Mouse (Mus musculus): ENCODE results near the gene Fam227a. TPM values are rescaled to one million over a fixed set of nuclear protein-coding genes. Genes with fewer than 3 reads are reported as not detected.
"Not testable (repeated sequence)": the region's sequence is repeated elsewhere in the genome, so short reads cannot be mapped to it uniquely, and the experiment has no call there.

The Fam227a gene
- polyA plus RNA-seq, 1 experiment from 2014 or later: 1.3 TPM

DNA sequence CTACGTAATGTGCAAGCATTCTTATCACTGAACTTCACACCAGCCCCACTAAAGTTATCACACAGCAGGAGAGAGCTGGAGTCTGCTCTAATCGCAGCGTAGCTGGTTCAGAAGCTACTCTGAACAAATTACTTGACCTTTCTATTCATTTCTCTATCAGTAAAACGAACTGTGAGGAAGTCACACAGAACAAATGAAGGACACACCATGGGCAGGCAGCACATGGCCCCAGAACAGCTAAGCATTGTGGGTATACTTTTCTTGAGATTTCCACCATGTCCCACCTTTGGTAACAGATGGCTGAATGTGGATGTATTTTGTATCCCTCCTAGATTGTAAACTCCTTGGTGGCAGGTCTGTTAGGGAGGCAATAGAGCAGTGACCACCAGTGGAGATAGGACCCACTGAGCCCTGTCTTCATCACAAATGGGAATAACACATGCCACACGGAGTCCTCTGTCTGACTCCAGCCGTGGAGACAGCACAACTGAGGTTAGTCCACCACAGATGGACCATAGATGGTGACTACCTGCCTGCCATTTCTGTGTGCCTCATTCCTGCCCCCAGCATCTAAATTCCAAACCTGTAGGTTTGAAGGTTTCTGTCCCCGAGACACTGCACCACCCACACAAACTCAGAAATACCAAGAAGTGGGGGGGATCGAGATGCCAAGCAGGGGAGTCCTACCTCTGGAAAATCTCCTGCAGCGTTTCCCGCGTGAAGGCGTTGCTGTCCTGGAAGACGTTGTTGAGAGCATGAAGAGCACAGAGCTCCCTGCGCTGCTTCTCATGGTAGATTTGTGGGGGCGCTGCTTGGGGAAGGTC, 27.5 kb upstream of the Fam227a start:
- WGBS: 13% methylated on average over 15 of the region's 15 CpGs
- no peaks in the 10 kb centered on the region for H3K27me3 ChIP-seq (replicated peaks; ENCODE audit: control insufficient read depth, insufficient read depth, low read length)
- ATAC-seq (replicated peaks; ENCODE audit: low FRiP score, low TSS enrichment, low read depth) (no peak), DNase-seq (ENCODE audit: low spot score) (no peak)
- no peak overlapping the region for H3K27ac ChIP-seq (ENCODE audit: low read depth)
- 0 out of 2 replicates have a peak, but pooled peaks cover 4% of the 10 kb centered on the region for H3K36me3 ChIP-seq (ENCODE audit: control insufficient read depth, insufficient read depth, low read length)
- H3K4me2 ChIP-seq (ENCODE audit: low read length): peak overlapping the region; percentile 73
- H3K4me1 ChIP-seq (replicated peaks; ENCODE audit: control insufficient read depth, insufficient read depth, low read length): peaks cover 42% of the 10 kb centered on the region
- no peaks in the 10 kb centered on the region for H3K9me3 ChIP-seq (ENCODE audit: control insufficient read depth, low read length)
- peak overlapping the region; percentile 72 for H3K4me3 ChIP-seq (ENCODE audit: low read depth, low read length)
- H3K9ac ChIP-seq (ENCODE audit: low read length): peak overlapping the region; percentile 78

DNA sequence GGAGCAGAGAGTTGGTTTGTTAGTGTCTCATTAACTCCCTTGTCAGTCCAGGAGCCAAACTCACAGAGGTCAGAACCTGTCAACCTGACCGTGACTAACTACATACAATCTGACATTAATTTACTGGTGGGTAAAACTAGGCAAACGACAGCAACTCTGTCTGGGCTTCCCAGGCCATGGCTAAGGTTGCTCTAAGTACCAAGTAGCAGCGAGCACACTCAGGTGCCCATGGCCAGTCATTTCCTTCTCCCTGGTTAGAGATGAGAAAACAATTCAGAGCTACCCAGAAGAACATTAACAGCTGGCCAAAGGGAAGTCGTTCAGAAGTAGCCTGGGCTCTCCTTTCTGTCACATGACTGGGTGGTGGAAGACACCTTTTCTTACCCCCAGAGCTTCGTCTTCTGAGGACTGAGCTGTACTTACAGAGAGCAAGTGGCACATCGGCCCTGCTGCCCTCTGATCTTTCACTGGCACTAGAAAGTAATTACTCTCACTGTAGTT, 26.4 kb upstream of the Fam227a start:
- no peak overlapping the region for H3K27ac ChIP-seq (ENCODE audit: low read depth)

DNA sequence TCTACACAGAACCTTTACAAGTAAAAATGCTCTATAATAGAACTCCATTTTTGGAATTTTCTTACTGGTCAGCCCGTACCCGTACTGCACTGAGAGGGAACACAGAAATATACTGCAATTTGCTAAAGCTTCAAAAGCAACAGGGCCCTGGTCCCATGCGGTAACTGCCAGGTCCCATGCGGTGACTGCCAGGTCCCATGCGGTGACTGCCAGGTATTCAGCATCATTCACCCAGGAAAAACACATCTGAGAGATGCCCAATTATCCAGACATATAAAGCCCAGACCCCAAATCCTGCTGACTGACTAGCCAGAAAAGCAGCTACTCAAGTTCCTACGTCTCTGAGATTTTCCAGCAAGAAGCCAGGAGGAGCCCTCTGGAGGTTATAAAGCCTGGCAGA, 25.9 kb upstream of the Fam227a start:
- H3K27ac ChIP-seq (ENCODE audit: low read depth): no peak overlapping the region

More for the DNA sequence above, 26.4 kb upstream of the Fam227a start:
- Histone ChIP-seq H3K36me3 (ENCODE audit: control insufficient read depth, insufficient read depth, low read length) (0 out of 2 replicates have a peak, but pooled peaks cover 4% of the 10 kb centered on the region), H3K4me2 (ENCODE audit: low read length) (peak overlapping the region; percentile 73), H3K9ac (ENCODE audit: low read length) (peak overlapping the region; percentile 78), H3K4me3 (ENCODE audit: low read depth, low read length) (peak overlapping the region; percentile 72), H3K4me1 (replicated peaks; ENCODE audit: control insufficient read depth, insufficient read depth, low read length) (peaks cover 42% of the 10 kb centered on the region), H3K27me3 (replicated peaks; ENCODE audit: control insufficient read depth, insufficient read depth, low read length) (no peaks in the 10 kb centered on the region), H3K9me3 (ENCODE audit: control insufficient read depth, low read length) (no peaks in the 10 kb centered on the region)
- 29% methylated on average over 6 of the region's 6 CpGs for WGBS
- DNase-seq (ENCODE audit: low spot score) (no peak), ATAC-seq (replicated peaks; ENCODE audit: low FRiP score, low TSS enrichment, low read depth) (no peak)

DNA sequence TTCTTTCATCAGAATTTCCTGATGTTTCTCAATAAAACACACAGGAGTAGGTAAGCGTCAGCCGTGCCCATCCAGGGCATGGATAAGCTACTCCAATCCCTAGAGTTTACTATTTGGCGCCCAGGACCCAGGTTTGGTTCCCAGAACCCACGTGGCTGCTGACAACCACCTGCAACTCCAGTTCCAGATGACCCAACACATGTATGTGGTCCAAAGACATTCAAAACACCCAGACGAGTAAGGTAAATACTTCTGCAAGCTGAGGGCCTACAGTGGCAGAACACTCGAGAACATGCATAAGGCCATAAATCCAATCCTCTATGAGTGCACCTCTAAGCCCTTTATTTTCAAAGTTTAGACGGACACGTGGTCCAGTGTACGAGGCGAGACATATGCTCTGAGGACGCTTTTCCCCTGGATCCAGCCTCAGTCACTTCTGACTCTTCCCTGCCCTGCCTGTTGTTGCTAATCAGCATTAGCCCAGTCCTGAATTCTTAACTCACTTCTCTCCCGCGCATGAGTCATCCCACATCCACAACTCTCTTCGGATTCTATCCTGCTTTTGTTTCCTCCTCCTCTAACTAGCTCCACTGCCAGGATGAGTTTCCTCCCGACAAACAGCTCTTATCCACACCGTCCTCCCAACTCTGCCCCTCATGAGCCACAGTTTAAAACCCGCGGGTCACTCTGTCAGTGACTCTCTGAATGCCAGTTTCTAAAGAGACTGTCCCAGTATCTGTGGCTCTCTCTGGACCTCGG, 25.1 kb upstream of the Fam227a start:
- DNase-seq (ENCODE audit: low spot score) (no peak), ATAC-seq (replicated peaks; ENCODE audit: low FRiP score, low TSS enrichment, low read depth) (no peak)
- Histone ChIP-seq H3K27ac (ENCODE audit: low read depth) (no peak overlapping the region), H3K27me3 (replicated peaks; ENCODE audit: control insufficient read depth, insufficient read depth, low read length) (no peaks in the 10 kb centered on the region), H3K4me3 (ENCODE audit: low read depth, low read length) (0 out of 2 replicates have a peak overlapping the region, but pooled peaks have one; percentile 72), H3K36me3 (ENCODE audit: control insufficient read depth, insufficient read depth, low read length) (0 out of 2 replicates have a peak, but pooled peaks cover 4% of the 10 kb centered on the region), H3K9ac (ENCODE audit: low read length) (no peak overlapping the region), H3K4me1 (replicated peaks; ENCODE audit: control insufficient read depth, insufficient read depth, low read length) (peaks cover 42% of the 10 kb centered on the region), H3K4me2 (ENCODE audit: low read length) (peak overlapping the region; percentile 73), H3K9me3 (ENCODE audit: control insufficient read depth, low read length) (no peaks in the 10 kb centered on the region)
- 65% methylated on average over 19 of the region's 19 CpGs for WGBS

More for the DNA sequence above, 25.9 kb upstream of the Fam227a start:
- Histone ChIP-seq H3K4me1 (replicated peaks; ENCODE audit: control insufficient read depth, insufficient read depth, low read length) (peaks cover 42% of the 10 kb centered on the region), H3K4me2 (ENCODE audit: low read length) (peak overlapping the region; percentile 73), H3K9ac (ENCODE audit: low read length) (0 out of 2 replicates have a peak overlapping the region, but pooled peaks have one; percentile 78), H3K9me3 (ENCODE audit: control insufficient read depth, low read length) (no peaks in the 10 kb centered on the region), H3K27me3 (replicated peaks; ENCODE audit: control insufficient read depth, insufficient read depth, low read length) (no peaks in the 10 kb centered on the region), H3K4me3 (ENCODE audit: low read depth, low read length) (peak overlapping the region; percentile 72; the same call in 1 of the 2 replicates), H3K36me3 (ENCODE audit: control insufficient read depth, insufficient read depth, low read length) (0 out of 2 replicates have a peak, but pooled peaks cover 4% of the 10 kb centered on the region)
- no peak for DNase-seq (ENCODE audit: low spot score)
- 84% methylated on average over 6 of the region's 6 CpGs for WGBS
- no peak for ATAC-seq (replicated peaks; ENCODE audit: low FRiP score, low TSS enrichment, low read depth)

DNA sequence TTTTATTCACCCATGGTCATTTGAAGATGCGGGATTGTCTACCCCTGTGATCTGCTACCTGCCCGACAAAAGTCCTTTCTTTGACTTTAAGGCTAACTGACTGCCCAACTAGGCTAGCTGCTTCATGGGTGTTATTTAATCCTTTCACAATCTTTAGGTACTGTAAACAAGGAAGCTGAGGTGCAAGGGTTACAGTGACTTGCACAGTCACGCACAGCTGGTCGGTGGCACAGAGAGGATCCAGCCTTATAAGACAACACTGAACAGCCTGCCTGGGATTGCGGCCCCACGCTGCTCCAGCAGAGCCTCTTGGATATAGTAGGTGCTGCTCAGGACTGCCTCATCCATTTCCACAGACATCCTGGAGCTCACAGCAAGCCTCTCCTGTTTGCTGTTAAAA, 24.4 kb upstream of the Fam227a start:
- no peak for DNase-seq (ENCODE audit: low spot score)
- no peak for ATAC-seq (replicated peaks; ENCODE audit: low FRiP score, low TSS enrichment, low read depth)
- H3K9ac ChIP-seq (ENCODE audit: low read length): no peak overlapping the region
- H3K9me3 ChIP-seq (ENCODE audit: control insufficient read depth, low read length): no peaks in the 10 kb centered on the region
- H3K27ac ChIP-seq (ENCODE audit: low read depth): no peak overlapping the region
- H3K4me1 ChIP-seq (replicated peaks; ENCODE audit: control insufficient read depth, insufficient read depth, low read length): peaks cover 37% of the 10 kb centered on the region
- WGBS: 77% methylated on average over 6 of the region's 6 CpGs
- no peaks in the 10 kb centered on the region for H3K27me3 ChIP-seq (replicated peaks; ENCODE audit: control insufficient read depth, insufficient read depth, low read length)
- 0 out of 2 replicates have a peak, but pooled peaks cover 4% of the 10 kb centered on the region for H3K36me3 ChIP-seq (ENCODE audit: control insufficient read depth, insufficient read depth, low read length)
- no peak overlapping the region for H3K4me3 ChIP-seq (ENCODE audit: low read depth, low read length)
- H3K4me2 ChIP-seq (ENCODE audit: low read length): no peak overlapping the region

DNA sequence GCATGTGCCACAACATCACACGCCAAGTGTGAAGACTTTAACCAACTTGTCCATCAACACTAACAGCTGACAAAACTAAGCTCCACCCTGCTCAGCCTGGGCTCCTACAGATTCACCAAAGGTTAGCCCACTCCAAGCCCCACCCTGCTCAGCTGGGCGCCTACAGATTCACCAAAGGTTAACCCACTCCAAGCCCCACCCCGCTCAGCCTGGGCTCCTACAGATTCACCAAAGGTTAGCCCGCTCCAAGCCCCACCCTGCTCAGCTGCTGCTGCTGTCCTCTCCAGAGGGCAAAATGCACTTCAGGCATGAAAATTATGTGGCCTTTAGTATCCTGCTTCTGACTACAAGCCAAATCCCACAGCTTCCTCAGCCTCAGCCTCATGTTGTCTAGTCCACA, 23.2 kb upstream of the Fam227a start:
- H3K9me3 ChIP-seq (ENCODE audit: control insufficient read depth, low read length): no peaks in the 10 kb centered on the region
- no peak for ATAC-seq (replicated peaks; ENCODE audit: low FRiP score, low TSS enrichment, low read depth)
- WGBS: 90% methylated on average over 4 of the region's 4 CpGs
- H3K27me3 ChIP-seq (replicated peaks; ENCODE audit: control insufficient read depth, insufficient read depth, low read length): no peaks in the 10 kb centered on the region
- DNase-seq (ENCODE audit: low spot score): no peak
- H3K4me2 ChIP-seq (ENCODE audit: low read length): no peak overlapping the region
- H3K36me3 ChIP-seq (ENCODE audit: control insufficient read depth, insufficient read depth, low read length): 0 out of 2 replicates have a peak, but pooled peaks cover 7% of the 10 kb centered on the region
- H3K9ac ChIP-seq (ENCODE audit: low read length): no peak overlapping the region
- no peak overlapping the region for H3K4me3 ChIP-seq (ENCODE audit: low read depth, low read length)
- peaks cover 37% of the 10 kb centered on the region for H3K4me1 ChIP-seq (replicated peaks; ENCODE audit: control insufficient read depth, insufficient read depth, low read length)
- H3K27ac ChIP-seq (ENCODE audit: low read depth): no peak overlapping the region

DNA sequence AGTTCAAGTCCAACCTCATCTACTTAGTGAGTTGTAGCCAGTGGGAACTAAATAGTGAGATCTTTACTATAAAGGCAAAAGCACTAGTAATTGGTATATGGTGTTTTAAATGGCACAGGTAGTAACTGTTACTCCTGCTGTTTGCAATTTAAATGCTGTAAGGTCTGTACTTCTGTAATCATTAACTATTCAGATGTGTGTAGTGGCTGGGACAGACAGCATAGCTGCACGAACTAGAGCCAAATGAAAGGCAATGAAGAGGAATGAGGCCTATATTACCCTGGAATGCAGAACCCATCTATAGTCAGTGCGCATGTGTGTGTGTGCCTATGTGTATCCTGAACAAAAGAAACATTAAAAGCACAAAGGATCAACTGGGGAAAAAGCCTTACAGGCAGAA, 19.2 kb upstream of the Fam227a start:
- no peak overlapping the region for H3K4me3 ChIP-seq (ENCODE audit: low read depth, low read length)
- DNase-seq (ENCODE audit: low spot score): no peak
- no peaks in the 10 kb centered on the region for H3K9me3 ChIP-seq (ENCODE audit: control insufficient read depth, low read length)
- no peak overlapping the region for H3K27ac ChIP-seq (ENCODE audit: low read depth)
- H3K4me1 ChIP-seq (replicated peaks; ENCODE audit: control insufficient read depth, insufficient read depth, low read length): peaks cover 3% of the 10 kb centered on the region; the same call in 1 of the 2 replicates
- H3K9ac ChIP-seq (ENCODE audit: low read length): no peak overlapping the region
- no peak for ATAC-seq (replicated peaks; ENCODE audit: low FRiP score, low TSS enrichment, low read depth)
- no peaks in the 10 kb centered on the region for H3K27me3 ChIP-seq (replicated peaks; ENCODE audit: control insufficient read depth, insufficient read depth, low read length)
- no peak overlapping the region for H3K4me2 ChIP-seq (ENCODE audit: low read length)
- WGBS: 86% methylated on average over 2 of the region's 2 CpGs
- H3K36me3 ChIP-seq (ENCODE audit: control insufficient read depth, insufficient read depth, low read length): peaks cover 45% of the 10 kb centered on the region

DNA sequence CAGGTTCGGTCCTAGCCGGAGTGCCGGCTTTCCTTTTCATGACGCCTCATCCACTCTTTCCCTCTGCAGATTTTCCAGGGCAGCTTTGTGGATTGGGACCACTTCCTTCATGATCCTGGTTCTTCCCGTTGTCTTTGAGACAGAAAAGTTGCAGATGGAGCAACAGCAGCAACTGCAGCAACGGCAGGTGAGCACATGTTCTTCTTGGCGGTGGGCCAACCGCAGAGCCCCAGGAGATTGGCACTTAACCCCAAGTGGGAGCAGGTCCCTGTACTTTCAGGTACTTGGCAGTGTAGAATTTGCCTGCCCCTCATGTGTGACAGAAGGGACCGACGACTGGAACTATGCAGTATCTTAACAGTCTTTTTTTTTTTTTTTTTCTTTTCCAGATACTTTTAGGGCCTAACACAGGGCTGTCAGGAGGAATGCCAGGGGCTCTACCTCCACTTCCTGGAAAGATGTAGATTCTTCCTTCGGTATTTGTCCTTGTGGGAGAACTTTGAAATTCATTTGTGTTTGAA, 13.1 kb upstream of the Fam227a start:
- not testable (repeated sequence) for DNase-seq (ENCODE audit: low spot score); H3K9ac ChIP-seq (ENCODE audit: low read length); ATAC-seq (replicated peaks; ENCODE audit: low FRiP score, low TSS enrichment, low read depth); H3K4me1 ChIP-seq (replicated peaks; ENCODE audit: control insufficient read depth, insufficient read depth, low read length); H3K9me3 ChIP-seq (ENCODE audit: control insufficient read depth, low read length); H3K27ac ChIP-seq (ENCODE audit: low read depth); H3K27me3 ChIP-seq (replicated peaks; ENCODE audit: control insufficient read depth, insufficient read depth, low read length)
- H3K4me3 ChIP-seq (ENCODE audit: low read depth, low read length): peak overlapping the region; percentile 95; the same call in 1 of the 2 replicates
- 85% methylated on average over 11 of the region's 11 CpGs for WGBS
- peaks cover 49% of the 10 kb centered on the region for H3K36me3 ChIP-seq (ENCODE audit: control insufficient read depth, insufficient read depth, low read length)
- peak overlapping the region; percentile 54 for H3K4me2 ChIP-seq (ENCODE audit: low read length)

All from intestine, embryonic 14.5 days (tissue).